Mouse (Mus musculus): Measurements from ENCODE around the gene Kcnb1. TPM values are rescaled to one million over a fixed set of nuclear protein-coding genes. Genes with fewer than 3 reads are reported as not detected.
"Not testable (repeated sequence)": the region's sequence is repeated elsewhere in the genome, so short reads cannot be mapped to it uniquely, and the experiment has no call there.

Gene Kcnb1
- total RNA-seq, 2 experiments from 2014 or later, result 35.0 to 35.2 TPM

DNA sequence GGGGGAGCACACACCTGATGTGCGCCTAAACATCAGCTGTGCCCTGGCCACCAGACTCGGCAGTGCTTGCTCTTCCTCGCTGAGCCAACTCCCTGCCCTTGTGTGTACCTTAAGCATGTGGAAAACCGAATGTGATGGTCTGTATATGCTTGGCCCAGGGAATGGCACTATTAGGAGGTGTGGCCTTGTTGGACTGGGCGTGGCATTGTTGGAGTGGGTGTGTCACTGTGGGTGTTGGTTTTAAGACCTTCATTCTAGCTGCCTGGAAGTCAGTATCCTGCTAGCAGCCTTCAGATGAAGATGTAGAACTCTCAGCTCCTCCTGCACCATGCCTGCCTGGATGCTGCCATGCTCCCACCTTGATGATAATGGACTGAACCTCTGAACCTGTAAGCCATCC, 14.7 kb upstream of the Kcnb1 start:
- DNase-seq, result not testable (repeated sequence)

DNA sequence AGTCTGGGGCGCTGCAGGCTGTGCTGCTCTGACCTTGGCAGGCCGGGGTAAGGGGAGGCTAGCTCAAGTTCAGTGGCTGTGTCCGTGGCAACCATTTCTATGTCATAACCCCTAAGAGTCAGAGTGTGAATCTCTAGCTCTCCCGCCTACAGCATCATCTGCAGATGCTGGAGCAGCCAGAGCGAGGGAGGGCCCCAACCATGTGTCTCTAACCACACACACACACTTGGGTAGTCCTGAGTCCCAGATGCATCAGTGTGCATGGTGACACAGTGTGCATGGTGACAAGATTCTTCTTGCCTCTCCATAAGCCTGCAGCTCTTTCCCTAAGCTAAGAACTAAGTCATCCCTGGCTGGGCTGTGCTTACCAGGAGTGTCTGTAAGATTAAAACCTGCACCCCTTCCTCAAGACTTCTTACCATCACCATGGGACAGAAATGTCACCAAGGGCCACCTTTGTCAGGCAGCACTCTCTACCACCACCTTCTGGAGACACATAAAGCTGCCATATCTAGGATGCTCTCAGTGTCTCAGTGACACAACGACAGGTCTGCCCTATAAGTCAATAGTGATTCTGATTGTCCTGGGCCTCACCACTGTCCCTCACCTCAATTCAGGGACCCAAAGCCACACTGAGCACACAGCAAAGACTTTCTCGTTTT, 13.7 kb upstream of the Kcnb1 start:
- no peak for DNase-seq

- DNase-seq, result no peak
Measured at GRCm38 (mm10) chr2:167201463-167202291, 11.7 kb upstream of the Kcnb1 start.

DNA sequence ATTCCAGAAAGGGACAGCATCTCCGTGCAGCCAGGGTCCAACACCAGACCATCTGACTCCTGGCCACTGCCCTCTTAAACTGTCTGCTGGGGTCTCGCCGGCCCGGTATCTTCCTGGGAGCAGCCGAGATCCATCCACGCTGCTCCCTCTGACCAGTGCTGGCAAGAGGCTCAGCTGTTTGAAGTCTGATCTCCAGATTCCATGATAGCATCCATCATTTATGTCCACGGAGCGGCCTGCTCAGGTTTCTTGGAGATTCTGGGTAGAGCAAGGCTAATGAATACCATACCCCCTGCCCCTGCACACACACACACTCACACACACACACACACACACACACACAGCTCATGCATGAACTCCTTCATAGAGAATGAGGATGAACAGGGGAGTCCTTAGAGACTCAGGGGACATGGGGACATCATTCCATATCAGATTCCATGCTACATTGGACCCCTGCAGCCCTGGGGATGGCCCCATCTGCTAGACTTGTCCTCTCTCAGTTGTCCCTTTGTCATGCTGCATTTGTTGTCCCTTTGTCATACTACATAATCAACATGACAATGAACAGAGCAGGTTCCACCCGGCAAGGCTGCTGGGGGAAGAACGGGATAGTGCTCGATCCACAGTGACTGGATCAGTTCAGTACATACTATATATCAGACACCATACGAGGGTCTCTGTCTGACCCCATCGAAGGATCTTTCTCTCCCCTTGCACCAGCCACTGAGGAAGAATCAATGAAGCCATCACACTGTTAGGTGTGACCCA, 8.9 kb upstream of the Kcnb1 start:
- no peak for DNase-seq

DNA sequence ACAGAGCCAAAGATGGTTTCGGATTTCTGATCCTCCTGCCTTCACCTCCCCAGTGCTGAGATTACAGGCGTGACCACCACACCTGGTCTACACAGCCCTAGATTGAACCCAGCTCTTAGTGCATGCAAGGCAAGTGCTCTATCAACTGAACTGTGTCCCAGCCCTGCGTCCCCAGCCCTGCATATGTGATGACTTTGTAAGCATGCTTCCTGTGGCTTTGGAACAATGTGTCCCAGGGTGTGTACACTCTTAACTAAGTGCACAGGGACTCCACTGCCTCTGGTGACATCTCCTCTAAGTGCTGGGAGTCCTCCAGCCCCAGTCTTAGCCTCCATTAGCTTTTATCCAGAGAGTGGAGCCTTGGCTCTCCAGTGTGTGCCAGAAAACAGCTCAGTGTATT, 3.4 kb upstream of the Kcnb1 start:
- DNase-seq, result no peak

DNA sequence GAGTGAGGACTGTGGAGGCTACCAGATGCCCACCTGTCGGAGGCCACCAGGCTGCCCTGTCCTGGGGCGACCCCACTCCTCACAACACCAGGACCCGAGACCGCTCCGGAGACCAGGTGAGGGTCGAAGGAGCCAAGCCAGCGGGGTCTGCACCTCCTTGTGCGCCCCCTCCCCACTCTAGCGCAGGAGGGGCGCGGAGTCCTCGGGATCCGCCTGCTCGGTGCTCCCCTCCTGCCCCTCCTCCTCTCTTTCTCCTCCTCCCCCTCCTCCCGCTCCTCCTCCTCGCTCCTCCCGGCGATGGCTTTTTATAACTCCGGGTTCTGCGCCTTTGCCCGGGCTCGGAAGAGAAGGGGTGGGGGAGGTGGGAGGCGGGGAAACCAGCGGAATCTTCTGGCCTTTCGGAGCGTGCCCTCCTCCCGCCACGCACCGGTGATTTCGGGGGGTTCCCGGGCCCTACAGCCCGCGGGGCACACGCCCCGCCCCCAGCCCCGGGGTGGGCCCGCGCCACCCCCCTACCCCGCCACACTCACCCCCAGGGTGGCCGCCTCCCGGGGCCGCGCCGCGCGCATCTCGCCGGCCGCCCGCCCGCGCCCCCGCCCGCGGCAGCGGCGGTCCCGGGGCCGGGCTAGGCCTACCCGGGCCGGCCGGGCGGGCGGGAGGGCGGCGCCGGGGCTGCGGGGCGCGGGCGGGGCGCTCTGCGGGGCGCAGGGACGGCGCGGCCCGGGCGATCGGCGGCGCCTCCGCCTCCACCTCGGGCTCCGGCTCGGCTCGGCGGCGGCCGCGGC, 472 bp downstream of the Kcnb1 start:
- peak; percentile 29 for DNase-seq

DNA sequence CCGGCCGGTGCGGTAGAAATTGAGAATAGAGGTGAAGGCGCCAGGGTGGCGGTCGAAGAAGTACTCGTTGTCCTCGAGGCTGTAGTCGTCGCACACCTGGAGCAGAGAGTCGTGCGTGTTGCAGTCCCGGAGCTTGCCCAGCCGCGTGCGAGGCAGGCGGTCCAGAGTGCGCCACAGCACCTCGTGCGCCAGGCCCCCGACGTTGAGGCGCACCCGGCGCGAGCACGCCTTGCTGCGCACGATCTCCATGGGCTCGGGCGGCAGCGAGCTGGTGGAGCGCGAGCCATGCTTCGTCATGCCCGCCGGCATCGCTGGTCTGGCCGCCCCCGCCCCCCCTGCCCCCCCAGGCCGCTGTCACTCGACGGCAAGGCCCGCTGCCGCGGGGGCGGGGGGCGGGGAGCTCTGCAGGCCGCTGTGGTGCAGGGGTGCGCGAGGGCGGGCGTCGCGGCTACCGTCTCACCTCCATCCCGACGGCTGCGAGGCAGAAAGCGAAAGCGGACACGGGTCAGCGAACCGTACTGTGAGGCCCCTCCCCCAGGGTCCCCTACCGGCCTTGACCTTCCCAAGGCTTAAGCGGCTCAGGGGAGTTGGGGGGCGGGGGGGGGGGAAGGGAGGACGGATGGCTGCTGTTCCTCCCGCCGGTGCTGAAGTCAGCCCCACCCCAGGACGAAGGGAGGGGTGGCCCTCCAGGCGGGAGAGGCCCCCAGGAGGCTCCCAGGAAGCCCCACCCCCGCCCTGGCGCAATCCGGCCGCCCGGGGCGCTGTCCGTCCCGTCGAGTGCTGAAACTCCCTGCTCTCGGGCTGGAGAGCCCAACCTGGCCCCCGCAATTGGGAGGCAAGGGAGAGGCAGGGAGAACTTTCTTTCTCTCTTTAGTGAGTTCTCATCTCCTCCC, 1.4 kb downstream of the Kcnb1 start:
- peak; percentile 92 for DNase-seq

GRCm38 (mm10) chr2:167187119-167187518, 2.8 kb downstream of the Kcnb1 start:
- peak; percentile 42 for DNase-seq

GRCm38 (mm10) chr2:167186544-167186943, 3.4 kb downstream of the Kcnb1 start:
- DNase-seq, result no peak

- DNase-seq, result no peak
Measured at GRCm38 (mm10) chr2:167186003-167186402, 4.0 kb downstream of the Kcnb1 start.

DNA sequence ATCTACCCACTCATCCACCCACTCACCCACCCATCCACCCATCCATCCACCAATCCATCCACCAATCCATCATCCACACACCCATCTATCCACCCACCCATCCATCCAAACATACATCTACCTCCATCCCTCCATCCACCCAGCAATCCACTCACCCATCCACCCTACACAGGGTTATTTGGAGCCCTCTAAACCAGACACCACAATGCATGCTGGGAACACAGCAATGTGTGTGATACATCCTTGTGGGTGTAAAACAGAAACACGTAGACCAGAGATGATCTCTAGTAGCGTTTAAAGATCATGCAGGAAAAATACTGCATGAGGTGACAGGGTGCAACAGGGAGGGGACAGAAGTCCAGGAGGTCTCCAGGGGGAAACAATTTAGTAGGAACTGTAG, 4.5 kb downstream of the Kcnb1 start:
- no peak for DNase-seq

DNA sequence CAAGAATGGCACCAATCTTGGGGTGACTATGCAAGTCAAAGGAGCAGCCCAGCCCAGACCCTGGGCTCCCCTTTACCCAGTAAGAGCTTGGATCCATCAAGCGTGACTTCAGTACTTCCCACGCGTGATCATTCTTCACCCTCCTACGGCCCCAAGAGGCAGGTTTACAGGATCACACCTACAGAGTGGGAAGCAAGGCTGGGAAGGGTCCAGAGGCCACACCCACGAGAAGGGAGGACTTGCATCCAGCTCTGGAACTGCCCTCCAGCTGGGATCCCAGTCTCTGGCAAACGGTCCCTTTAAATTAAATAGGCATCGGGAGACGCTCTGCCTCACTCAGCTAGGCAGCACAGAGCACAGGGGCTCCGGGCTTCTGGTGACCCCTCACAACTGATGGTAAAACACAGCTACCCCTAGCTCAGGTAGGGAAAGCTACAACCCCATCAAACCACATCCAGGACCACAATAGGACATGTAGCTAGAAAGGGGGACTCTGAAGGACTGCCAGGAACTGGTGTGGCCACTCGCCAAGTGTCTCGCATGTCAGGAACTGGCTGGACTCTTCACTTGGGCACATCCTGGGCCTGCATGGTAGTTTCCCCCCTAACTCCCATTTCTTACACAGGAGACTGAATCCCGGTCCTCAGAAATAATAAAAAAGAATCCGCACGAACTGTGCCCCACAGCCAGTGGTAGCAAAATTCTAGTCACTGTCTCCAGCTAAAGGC, 8.1 kb downstream of the Kcnb1 start:
- no peak for DNase-seq

- DNase-seq, result no peak
Measured at GRCm38 (mm10) chr2:167181096-167181495, 8.9 kb downstream of the Kcnb1 start.

- DNase-seq, result no peak
Measured at GRCm38 (mm10) chr2:167179301-167179700, 10.7 kb downstream of the Kcnb1 start.

DNA sequence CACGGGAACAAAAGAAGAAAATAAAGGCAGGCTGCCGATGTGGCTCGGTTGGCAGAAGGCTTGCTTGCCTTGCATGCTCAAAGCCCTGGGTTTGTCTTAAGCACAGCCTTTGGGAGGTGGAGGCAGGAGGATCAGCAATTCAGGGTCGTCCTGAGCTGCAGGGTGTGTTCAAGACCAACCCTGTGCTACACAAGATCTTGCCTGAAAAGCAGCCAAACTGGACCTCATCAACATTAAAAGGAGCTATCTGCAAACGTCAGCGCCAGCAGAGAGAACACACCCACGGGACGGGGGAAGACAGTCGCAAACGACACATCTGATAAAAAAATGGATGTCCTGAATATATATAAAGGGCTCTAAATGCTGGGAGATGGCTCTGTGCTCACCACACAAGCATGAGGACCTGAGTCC, 12.7 kb downstream of the Kcnb1 start:
- DNase-seq, result no peak

DNA sequence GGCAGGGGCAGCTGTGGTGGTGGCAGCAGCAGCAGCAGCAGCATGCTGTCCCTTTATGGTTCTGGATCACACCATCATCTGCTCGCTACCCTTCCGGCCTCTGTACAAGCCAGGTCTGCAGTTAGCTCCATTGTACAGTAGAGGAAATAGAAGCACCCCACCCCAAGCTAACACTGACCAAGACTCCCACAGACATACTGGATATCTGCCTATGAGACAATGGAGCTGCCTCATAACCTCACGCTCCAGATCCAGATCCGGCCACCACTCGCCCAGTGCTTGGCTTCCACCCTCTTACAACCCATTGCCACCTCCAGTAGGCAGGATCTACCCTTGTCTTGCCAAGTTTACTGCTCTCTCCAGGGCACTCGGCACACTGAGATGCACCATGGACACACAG, 14.7 kb downstream of the Kcnb1 start:
- no peak for DNase-seq

DNA sequence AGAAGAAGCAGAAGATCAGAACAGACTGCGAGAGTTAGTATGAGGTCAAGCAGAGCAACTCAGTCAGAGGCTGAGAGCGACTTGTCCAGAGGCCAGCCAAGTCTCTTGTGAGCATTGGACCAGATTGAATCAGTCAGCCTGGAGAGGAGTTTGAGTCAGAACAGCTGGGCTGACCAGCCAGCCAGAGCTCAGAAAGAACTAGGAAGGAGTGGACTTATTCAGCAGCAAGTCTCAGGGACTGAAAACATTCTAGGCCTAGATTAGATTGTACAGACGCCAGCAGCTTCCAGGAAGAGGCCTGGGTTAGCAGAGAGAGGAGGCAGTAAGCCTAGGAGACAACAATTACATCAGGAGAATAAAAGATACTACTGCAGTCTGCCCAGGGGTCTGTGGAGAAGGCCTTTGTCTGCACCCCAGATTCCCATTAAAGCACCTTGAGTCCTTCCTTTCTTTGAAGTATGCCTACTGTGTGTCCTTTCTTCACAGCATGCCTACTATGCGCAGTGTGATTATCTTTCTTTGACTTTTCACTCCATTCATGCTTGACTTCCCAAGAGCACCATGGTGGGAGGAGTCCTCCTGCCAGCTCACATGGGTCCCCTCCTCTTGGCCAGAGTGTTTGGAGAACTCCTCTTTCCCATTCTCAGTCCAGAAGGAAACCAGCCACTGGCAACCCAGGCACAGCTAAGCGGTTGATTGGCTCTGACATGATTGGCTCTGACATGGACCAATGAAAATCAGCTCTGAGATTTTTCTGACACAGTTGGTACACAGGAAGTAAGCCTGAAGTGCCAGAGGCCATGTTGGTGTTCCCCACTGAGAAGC, 16.7 kb downstream of the Kcnb1 start:
- peak; percentile 41 for DNase-seq

DNA sequence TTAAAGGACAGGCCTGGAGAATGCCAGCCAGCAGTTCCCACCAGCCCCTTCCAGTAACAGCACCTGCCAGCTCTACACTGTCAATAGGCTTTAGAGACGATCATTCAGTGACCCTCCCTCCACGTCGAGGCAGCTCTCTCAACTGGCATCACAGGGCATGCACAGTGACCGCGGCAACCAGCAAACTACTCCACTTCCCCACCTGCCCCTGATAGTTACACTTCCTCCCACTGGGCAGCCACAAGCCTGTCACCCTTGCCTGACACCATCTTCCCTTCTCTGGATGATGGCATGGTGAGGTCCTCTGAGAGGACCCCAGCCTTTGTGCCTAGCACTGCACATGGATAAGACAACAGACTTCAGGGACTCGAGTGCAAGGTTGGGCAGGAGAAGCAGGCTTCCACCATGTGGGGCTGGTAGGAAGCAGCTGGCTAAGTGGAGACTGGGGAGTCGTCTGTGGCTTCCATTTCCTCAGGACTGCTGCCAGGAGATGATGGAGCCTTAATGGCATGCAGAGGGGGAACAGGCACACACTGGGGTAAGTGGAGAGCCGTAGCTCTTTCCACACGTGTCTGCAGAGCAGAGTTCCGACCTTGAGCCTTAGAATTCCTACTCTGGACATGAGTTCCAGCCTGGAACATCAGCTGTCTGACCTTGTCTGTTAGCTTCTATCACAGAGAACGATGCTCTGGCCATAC, 22.3 kb downstream of the Kcnb1 start:
- peak; percentile 32 for DNase-seq

DNA sequence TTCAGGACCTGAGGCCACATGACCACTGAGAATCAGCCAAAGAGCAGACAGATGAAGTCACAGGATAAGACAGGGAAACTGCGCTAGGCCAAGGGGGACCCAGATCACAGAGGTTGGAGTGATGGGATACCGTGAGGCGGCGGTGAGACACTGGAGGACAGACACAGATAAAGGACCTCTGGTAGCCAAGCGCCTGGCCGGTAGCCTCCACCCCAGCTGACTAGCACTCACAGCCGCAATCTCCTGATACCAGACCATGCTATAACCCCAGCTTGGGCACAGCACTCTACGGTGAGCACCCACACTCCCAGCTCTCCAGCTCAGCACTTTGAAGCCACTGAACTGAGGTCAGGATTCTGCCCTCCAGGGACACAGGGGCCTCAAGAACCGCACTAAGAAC, 26.4 kb downstream of the Kcnb1 start:
- DNase-seq, result no peak

Measured in gastrocnemius, postnatal 10 days (tissue).